Mouse (Mus musculus) gastrocnemius, postnatal 4 days (tissue): ENCODE data around the gene Smad6. TPM values are rescaled to one million over a fixed set of nuclear protein-coding genes. Genes with fewer than 3 reads are reported as not detected.

Experiments used
- DNase-seq, 2 experiments: peaks; one replicate each; pipeline ENCODE4 v3.0.0; 2021 to 2022; ENCODE audit warnings: low spot score in 2 of 2, mixed read lengths in 2 of 2
- total RNA-seq, 2 experiments: library from RNA; stranded (reverse); gene quantifications; 2 replicates each; pipeline ENCODE4 v1.2.3; 2021

Gene Smad6
- total RNA-seq, 2 experiments from 2014 or later, result 5.6 to 7.2 TPM

GRCm38 (mm10) chr9:64022562-64023366 lies 905 bp upstream of the Smad6 start:
- peak; percentile 97 to 99 for DNase-seq

GRCm38 (mm10) chr9:64021319-64021850 lies 474 bp downstream of the Smad6 start:
- no peak for DNase-seq

- DNase-seq, result peak; percentile 42 to 52
Observed at GRCm38 (mm10) chr9:64020606-64021318, 1.1 kb downstream of the Smad6 start.

GRCm38 (mm10) chr9:64020171-64020605 lies 1.7 kb downstream of the Smad6 start:
- DNase-seq, result no peak

GRCm38 (mm10) chr9:64019036-64019886 lies 2.6 kb downstream of the Smad6 start:
- DNase-seq, result no peak

GRCm38 (mm10) chr9:64017861-64018793 lies 3.7 kb downstream of the Smad6 start:
- peak in 1 of 2 experiments; percentile 33 for DNase-seq

GRCm38 (mm10) chr9:64016648-64017400 lies 5.0 kb downstream of the Smad6 start:
- DNase-seq, result peak in 1 of 2 experiments; percentile 42

- DNase-seq, result no peak
Observed at GRCm38 (mm10) chr9:64016092-64016491, 5.8 kb downstream of the Smad6 start.

- no peak for DNase-seq
Observed at GRCm38 (mm10) chr9:64014801-64015200, 7.1 kb downstream of the Smad6 start.

- no peak for DNase-seq
Observed at GRCm38 (mm10) chr9:64011356-64011755, 10.5 kb downstream of the Smad6 start.

- no peak for DNase-seq
Observed at GRCm38 (mm10) chr9:64002981-64003380, 18.9 kb downstream of the Smad6 start.

- DNase-seq, result no peak
Observed at GRCm38 (mm10) chr9:64001081-64001480, 20.8 kb downstream of the Smad6 start.

GRCm38 (mm10) chr9:64000085-64000484 lies 21.8 kb downstream of the Smad6 start:
- no peak for DNase-seq

- DNase-seq, result no peak
Observed at GRCm38 (mm10) chr9:63999194-63999593, 22.7 kb downstream of the Smad6 start.

- peak in 1 of 2 experiments; percentile 35 for DNase-seq
Observed at GRCm38 (mm10) chr9:63998026-63998425, 23.8 kb downstream of the Smad6 start.

- peak in 1 of 2 experiments; percentile 50 for DNase-seq
Observed at GRCm38 (mm10) chr9:63997439-63997838, 24.4 kb downstream of the Smad6 start.

- DNase-seq, result no peak
Observed at GRCm38 (mm10) chr9:63993256-63993655, 28.6 kb downstream of the Smad6 start.

- DNase-seq, result no peak
Observed at GRCm38 (mm10) chr9:63992761-63993160, 29.1 kb downstream of the Smad6 start.

GRCm38 (mm10) chr9:63991193-63991592 lies 30.7 kb downstream of the Smad6 start:
- DNase-seq, result no peak
